Mouse (Mus musculus) forebrain, embryonic 11.5 days (tissue): ENCODE data around the gene Tgfbr3. TPM values are rescaled to one million over a fixed set of nuclear protein-coding genes. Genes with fewer than 3 reads are reported as not detected.
A peak's percentile ranks its signal among the peaks of the same experiment; 100 is the strongest.

Experiments used
- ATAC-seq: fragments of 200-750 bp; cut with Nextera tagmentation; replicated peaks from 2 replicates; pipeline ENCODE4 v1.8.0; 2017; ENCODE audit warnings: moderate TSS enrichment; ENCODE audit not compliant: low FRiP score
- DNase-seq: peaks from one replicate; pipeline ENCODE4 v3.0.0-alpha.2; 2017; ENCODE audit warnings: low spot score
- H3K27ac ChIP-seq: fragments of 300-500 bp; sonication (generic); 2 replicates; pipeline ENCODE4 v1.5.1; 2014; ENCODE audit warnings: low read depth, low read length
- H3K27me3 ChIP-seq: fragments of 300-500 bp; sonication (generic); 2 replicates; pipeline ENCODE4 v1.6.1; 2014; ENCODE audit warnings: mild to moderate bottlenecking, low read length, mixed read lengths; ENCODE audit not compliant: control insufficient read depth, insufficient read depth
- H3K36me3 ChIP-seq: fragments of 300-500 bp; sonication (generic); 2 replicates; pipeline ENCODE4 v1.6.1; 2014; ENCODE audit warnings: mild to moderate bottlenecking, low read length, moderate library complexity, mixed read lengths; ENCODE audit not compliant: control insufficient read depth, insufficient read depth
- H3K4me1 ChIP-seq: fragments of 300-500 bp; sonication (generic); replicated peaks from 2 replicates; pipeline ENCODE4 v1.6.1; 2014; ENCODE audit warnings: low read length, mixed read lengths; ENCODE audit not compliant: control insufficient read depth, insufficient read depth
- H3K4me2 ChIP-seq: fragments of 300-500 bp; sonication (generic); 2 replicates; pipeline ENCODE4 v1.6.1; 2014; ENCODE audit warnings: low read depth, mild to moderate bottlenecking, low read length, moderate library complexity, mixed read lengths; ENCODE audit not compliant: severe bottlenecking
- H3K4me3 ChIP-seq: fragments of 300-500 bp; sonication (generic); 2 replicates; pipeline ENCODE4 v1.5.1; 2014; ENCODE audit warnings: low read depth, low read length
- H3K9ac ChIP-seq: fragments of 300-500 bp; sonication (generic); 2 replicates; pipeline ENCODE4 v1.6.1; 2014; ENCODE audit warnings: low read length
- H3K9me3 ChIP-seq: fragments of 300-500 bp; sonication (generic); 2 replicates; pipeline ENCODE4 v1.6.1; 2016; ENCODE audit warnings: low read length, mixed read lengths; ENCODE audit not compliant: control insufficient read depth
- whole genome bisulfite sequencing: fragments of 180-500 bp; shearing (Covaris S2); extraction: QIAGEN DNeasy Blood & Tissue Kit; methylation state at CpG from one replicate; pipeline ENCODE4 v1.1.7; 2014; 5-methylcytosine and 5-hydroxymethylcytosine counted together
- polyA plus RNA-seq: library from polyadenylated mRNA; unstranded; fragments of >200 nt; fragmentation: Nextera tagmentation; extraction: Ambion mirVana; gene quantifications from 2 replicates; pipeline ENCODE4 v1.2.1, GENCODE M21; 2014

Gene Tgfbr3
- polyA plus RNA-seq, 1 experiment from 2014 or later: 6.9 TPM

DNA sequence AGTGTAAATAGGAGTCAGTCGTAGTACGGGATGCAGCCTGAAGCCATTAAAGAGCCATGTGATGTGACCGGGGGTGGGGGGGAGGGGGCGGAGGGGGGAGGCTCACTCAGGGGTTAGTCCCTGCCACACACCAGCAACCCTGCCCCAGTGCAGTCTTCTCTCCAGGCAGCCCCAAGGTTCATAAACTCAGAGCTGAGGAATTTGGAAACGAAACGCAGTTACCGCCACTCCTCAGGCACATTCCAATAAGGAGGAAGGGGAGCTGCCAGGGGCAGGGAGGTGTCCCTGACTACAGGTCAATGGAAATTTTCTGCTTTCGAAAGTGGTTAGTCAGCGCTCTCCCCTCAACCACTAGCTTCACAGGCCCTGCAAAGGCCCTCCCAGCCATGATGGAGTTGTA lies 132.0 kb downstream of the Tgfbr3 start:
- ATAC-seq: no peak
- no peak overlapping the region for H3K4me2 ChIP-seq
- no peak for DNase-seq
- H3K36me3 ChIP-seq: no peaks in the 10 kb centered on the region
- no peak overlapping the region for H3K27ac ChIP-seq
- H3K27me3 ChIP-seq: no peaks in the 10 kb centered on the region
- no peaks in the 10 kb centered on the region for H3K4me1 ChIP-seq
- H3K9me3 ChIP-seq: no peaks in the 10 kb centered on the region
- no peak overlapping the region for H3K4me3 ChIP-seq
- H3K9ac ChIP-seq: no peak overlapping the region
- WGBS: 56% methylated on average over 9 of the region's 9 CpGs

DNA sequence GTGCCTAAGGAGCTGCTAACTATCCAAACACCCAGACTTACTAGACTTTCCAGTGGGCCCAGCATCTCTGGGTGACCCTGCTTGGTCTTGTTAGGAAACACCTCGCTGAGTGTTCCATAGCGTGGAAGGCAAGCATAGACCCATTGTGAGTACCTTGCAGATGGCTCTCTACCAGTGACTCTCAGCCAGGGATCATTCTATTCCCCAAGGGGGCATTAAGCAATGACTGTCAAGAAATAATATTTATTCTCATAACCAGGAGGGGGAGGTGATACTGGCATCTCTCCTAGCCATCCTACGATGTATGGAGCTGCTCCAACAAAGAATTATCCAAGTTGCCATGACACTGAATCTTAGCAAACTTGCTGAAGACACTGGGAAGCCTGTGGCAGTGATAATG lies 133.3 kb downstream of the Tgfbr3 start:
- H3K4me3 ChIP-seq: no peak overlapping the region
- no peaks in the 10 kb centered on the region for H3K36me3 ChIP-seq
- H3K4me1 ChIP-seq: no peaks in the 10 kb centered on the region
- ATAC-seq (no peak), DNase-seq (no peak)
- H3K9me3 ChIP-seq: no peaks in the 10 kb centered on the region
- H3K9ac ChIP-seq: no peak overlapping the region
- no peaks in the 10 kb centered on the region for H3K27me3 ChIP-seq
- H3K4me2 ChIP-seq: no peak overlapping the region
- no peak overlapping the region for H3K27ac ChIP-seq
- 93% methylated on average over 3 of the region's 3 CpGs for WGBS

DNA sequence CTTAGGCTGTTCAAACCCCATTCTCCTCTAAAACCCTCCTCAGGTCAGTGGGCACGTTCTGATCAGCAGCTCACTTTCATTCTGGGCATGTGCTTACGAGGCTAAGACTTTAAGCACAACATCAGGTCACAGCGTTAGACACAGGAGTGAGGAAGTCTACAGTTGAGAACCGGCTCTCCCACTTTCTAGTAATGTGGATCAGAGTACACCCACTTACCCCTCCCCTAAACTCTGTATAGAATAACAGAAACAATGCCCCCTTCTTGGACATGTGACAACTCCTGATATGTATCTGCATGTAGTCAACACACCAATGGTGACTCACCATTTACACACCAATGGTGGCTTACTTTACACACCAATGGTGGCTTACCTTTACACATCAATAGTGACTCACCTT lies 136.4 kb downstream of the Tgfbr3 start:
- ATAC-seq: no peak
- WGBS: 94% methylated on average over 4 of the region's 4 CpGs

DNA sequence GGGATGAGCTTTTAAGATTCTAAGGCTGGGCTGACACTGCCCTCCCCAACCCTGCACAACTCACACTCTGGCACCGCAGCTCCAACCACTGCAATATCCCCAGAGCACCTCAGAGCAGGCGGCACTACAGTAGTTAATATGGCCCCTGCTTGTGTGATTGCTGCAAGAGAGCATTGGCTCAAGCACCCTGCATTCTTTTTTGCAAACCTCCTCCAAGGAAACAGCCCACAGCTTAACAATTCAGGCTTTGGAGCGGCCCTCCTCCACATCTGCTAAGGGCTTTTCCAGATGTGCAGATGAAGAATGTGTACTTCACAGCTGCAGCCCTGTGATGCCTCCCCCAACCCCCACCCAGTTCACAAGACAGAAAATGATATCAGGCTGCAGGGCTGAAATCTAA lies 138.1 kb downstream of the Tgfbr3 start:
- Histone ChIP-seq H3K27ac (no peak overlapping the region), H3K27me3 (peaks cover 2% of the 10 kb centered on the region), H3K9ac (no peak overlapping the region), H3K4me3 (no peak overlapping the region), H3K4me2 (no peak overlapping the region), H3K36me3 (no peaks in the 10 kb centered on the region), H3K9me3 (no peaks in the 10 kb centered on the region), H3K4me1 (peaks cover 12% of the 10 kb centered on the region; the same call in 1 of the 2 replicates)
- ATAC-seq (no peak), DNase-seq (no peak)
- 63% methylated on average over 3 of the region's 3 CpGs for WGBS

More for the DNA sequence above, 136.4 kb downstream of the Tgfbr3 start:
- H3K4me2 ChIP-seq: no peak overlapping the region
- H3K9me3 ChIP-seq: no peaks in the 10 kb centered on the region
- H3K4me3 ChIP-seq: no peak overlapping the region
- no peak overlapping the region for H3K27ac ChIP-seq
- H3K27me3 ChIP-seq: no peaks in the 10 kb centered on the region
- no peak overlapping the region for H3K9ac ChIP-seq
- peaks cover 4% of the 10 kb centered on the region; the same call in 1 of the 2 replicates for H3K4me1 ChIP-seq
- no peak for DNase-seq
- H3K36me3 ChIP-seq: no peaks in the 10 kb centered on the region

DNA sequence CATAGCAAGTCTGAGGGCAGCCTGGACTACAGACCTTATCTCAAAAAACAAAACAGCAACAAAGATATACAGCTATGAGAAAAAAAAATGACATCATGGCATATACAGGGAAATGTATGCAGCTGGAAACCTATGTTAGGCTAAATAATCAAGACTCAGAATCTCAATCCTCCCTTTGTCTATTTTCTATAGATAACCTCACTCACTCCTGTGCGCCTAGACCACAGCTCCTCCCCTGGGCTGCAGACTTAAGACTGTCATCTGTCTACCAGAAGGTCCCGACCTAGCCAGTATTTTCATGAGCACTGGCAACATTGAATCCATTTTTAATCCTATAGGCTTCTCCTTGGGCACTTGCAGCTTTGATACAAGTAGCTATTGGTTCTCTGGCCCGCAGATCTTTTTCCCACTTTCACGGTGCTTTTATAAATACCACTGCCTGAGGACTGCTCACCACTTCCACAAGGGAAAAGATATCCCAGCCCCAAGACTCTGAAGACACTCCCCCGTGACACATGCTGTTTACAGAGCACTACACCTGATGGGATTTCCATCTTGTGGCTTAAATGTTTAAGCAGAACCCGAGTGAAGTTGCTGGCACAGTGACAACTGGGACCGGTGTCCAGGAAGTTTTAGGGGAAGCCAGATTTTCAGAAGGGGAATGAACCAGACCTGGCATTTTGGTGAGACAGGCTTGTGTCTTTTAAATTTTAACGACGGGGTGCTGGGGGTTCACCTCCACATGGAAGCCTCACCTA lies 138.7 kb downstream of the Tgfbr3 start:
- WGBS: 64% methylated on average over 9 of the region's 9 CpGs
- no peak for DNase-seq
- Histone ChIP-seq H3K27ac (no peak overlapping the region), H3K9ac (no peak overlapping the region), H3K27me3 (peaks cover 2% of the 10 kb centered on the region), H3K36me3 (no peaks in the 10 kb centered on the region), H3K9me3 (no peaks in the 10 kb centered on the region), H3K4me3 (no peak overlapping the region), H3K4me2 (no peak overlapping the region), H3K4me1 (peaks cover 15% of the 10 kb centered on the region; the same call in 1 of the 2 replicates)
- ATAC-seq: no peak

DNA sequence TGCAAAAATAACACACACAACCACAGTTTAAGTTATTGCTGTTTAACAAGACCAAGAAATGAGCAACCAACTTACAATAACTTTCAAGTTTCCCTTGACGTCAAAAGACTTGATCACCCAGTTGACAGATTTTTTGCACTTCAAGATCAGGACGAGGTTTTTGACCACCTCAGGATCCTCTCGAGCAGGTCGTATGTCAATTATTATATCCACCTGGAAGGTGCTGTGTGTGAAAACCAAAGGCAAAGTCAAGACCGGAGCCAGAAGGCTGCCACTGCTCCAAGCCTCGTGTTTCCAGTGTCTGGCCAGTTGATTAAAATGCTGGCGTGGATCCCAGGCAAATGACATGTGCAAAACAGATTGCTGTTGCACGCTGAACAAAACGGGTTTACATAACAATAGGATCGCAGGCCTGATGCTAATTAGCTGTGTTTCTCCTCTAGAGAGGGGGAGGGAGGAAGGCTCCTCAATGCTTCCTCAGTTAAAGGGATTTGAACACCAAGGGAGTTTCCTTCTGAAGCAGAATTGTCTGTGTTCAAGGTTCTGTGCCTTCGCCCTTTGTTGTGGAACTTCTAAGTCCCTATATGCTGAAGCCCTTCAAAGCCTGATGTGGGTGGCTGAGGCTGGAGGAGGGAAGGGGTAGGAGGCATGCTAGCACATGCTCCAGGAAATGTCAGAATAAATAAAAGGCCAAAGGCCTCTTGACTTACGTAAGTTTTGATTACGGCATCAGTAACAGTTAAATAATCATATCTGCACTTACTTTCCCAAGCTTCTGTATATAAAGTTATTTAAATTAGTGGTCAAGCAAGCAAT lies 141.3 kb downstream of the Tgfbr3 start:
- Histone ChIP-seq H3K27me3 (peaks cover 2% of the 10 kb centered on the region), H3K4me3 (no peak overlapping the region), H3K4me2 (no peak overlapping the region), H3K27ac (no peak overlapping the region), H3K9me3 (no peaks in the 10 kb centered on the region), H3K4me1 (peaks cover 20% of the 10 kb centered on the region; the same call in 1 of the 2 replicates), H3K9ac (no peak overlapping the region), H3K36me3 (no peaks in the 10 kb centered on the region)
- DNase-seq: peak; percentile 70
- 15% methylated on average over 13 of the region's 13 CpGs for WGBS
- peak; percentile 88 for ATAC-seq

DNA sequence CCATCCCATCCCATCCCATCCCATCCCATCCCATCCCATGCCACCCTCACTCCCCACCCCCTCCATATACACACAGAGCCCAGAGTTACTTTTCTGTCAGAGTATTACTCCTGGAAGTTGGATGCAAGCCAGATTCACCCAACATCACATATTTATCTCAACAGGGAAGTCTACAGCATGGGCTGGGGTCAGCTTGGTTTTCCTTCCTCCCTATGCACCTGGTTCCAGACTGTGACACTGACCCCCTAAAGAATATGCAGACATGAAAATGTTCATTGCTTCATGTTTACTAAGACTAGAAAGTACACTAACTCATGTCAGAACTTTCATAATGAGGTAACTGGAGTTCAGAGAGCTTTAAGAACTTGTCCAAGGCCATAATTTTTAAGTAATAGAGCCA lies 142.0 kb downstream of the Tgfbr3 start:
- H3K4me1 ChIP-seq: peaks cover 20% of the 10 kb centered on the region; the same call in 1 of the 2 replicates
- H3K27me3 ChIP-seq: peaks cover 2% of the 10 kb centered on the region
- no peak for ATAC-seq
- H3K36me3 ChIP-seq: no peaks in the 10 kb centered on the region
- no peak overlapping the region for H3K27ac ChIP-seq
- H3K9ac ChIP-seq: no peak overlapping the region
- no peak overlapping the region for H3K4me2 ChIP-seq
- no peak for DNase-seq
- H3K9me3 ChIP-seq: no peaks in the 10 kb centered on the region
- H3K4me3 ChIP-seq: no peak overlapping the region

DNA sequence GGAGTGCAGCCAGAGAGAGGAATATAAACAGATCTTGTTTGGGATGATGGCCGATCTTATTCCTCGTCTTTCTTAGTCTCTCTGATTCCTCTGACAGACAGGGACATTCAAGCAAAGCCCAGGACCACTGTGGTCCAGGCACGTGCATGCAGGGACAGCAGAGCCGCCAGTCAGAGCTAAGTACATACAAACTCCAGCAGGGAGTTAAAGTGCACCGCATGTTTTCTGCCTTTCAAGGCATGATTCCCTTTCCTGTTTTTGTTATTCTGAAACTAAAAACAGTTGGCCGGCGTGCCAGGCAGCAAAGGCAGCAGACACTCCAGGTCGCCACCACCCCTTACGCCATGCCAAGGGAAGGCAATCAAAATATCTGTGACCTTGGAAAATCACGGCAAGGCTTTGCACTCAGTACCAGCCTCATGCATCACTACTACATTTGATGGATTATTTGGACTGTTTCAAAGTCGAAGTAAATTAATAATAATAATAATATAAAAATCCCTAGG lies 143.3 kb downstream of the Tgfbr3 start:
- H3K9me3 ChIP-seq: no peaks in the 10 kb centered on the region
- ATAC-seq (no peak), DNase-seq (no peak)
- no peak overlapping the region for H3K9ac ChIP-seq
- peaks cover 20% of the 10 kb centered on the region; the same call in 1 of the 2 replicates for H3K4me1 ChIP-seq
- no peak overlapping the region for H3K4me2 ChIP-seq
- H3K27ac ChIP-seq: no peak overlapping the region
- 65% methylated on average over 11 of the region's 11 CpGs for WGBS
- no peaks in the 10 kb centered on the region for H3K36me3 ChIP-seq
- peaks cover 2% of the 10 kb centered on the region for H3K27me3 ChIP-seq
- no peak overlapping the region for H3K4me3 ChIP-seq
